In genomic region chr7:114290078-114290506, GRCm38 (mm10) we compare ENCODE assay signal across 18 mouse cellular contexts. TPM values are rescaled to one million over a fixed set of nuclear protein-coding genes. Genes with fewer than 3 reads are reported as not detected.
A peak's percentile ranks its signal among the peaks of the same experiment; 100 is the strongest.
DNase-seq lines count a peak whose midpoint lies in the region; ATAC-seq and TF ChIP-seq lines count a peak whose summit lies in the region.
"Had no signal": no experiment of that assay in that cellular context is flagged by ENCODE, and none has a peak within 500 bp of the region (broad histone marks: within the 10 kb centered on the region; RNA-seq: fewer than 3 reads in every experiment).

No protein-coding gene starts in this region.

- H3K27ac ChIP-seq in forebrain, postnatal 0 days (ENCODE audit: low read depth, low read length) = no peak overlapping the region
- H3K27ac ChIP-seq in forebrain, embryonic 12.5 days = no peak overlapping the region
- H3K27ac ChIP-seq in left cerebral cortex, adult 2 months = no peak overlapping the region
- no peak overlapping the region for H3K27ac ChIP-seq in neural tube, embryonic 15.5 days (replicated peaks)
- H3K27ac ChIP-seq: embryonic facial prominence, embryonic 13.5 days; heart, embryonic 10.5 days; liver, embryonic 14.5 days; midbrain, embryonic 13.5 days had no signal

- no peaks in the 10 kb centered on the region for H3K9me3 ChIP-seq in forebrain, postnatal 0 days (ENCODE audit: low read length)
- H3K9me3 ChIP-seq in forebrain, embryonic 12.5 days = no peaks in the 10 kb centered on the region
- no peaks in the 10 kb centered on the region for H3K9me3 ChIP-seq in neural tube, embryonic 15.5 days (replicated peaks)
- H3K9me3 ChIP-seq: embryonic facial prominence, embryonic 13.5 days; heart, embryonic 10.5 days; midbrain, embryonic 13.5 days had no signal

- no peak overlapping the region for H3K9ac ChIP-seq in forebrain, postnatal 0 days
- no peak overlapping the region for H3K9ac ChIP-seq in forebrain, embryonic 12.5 days
- no peak overlapping the region for H3K9ac ChIP-seq in neural tube, embryonic 15.5 days (replicated peaks)
- H3K9ac ChIP-seq: embryonic facial prominence, embryonic 13.5 days; liver, embryonic 14.5 days; midbrain, embryonic 13.5 days had no signal

- TF ChIP-seq CTCF in forebrain, postnatal 0 days (IDR thresholded peaks at IDR 0.05; ENCODE audit: low read depth) = no peak
- TF ChIP-seq CTCF in left cerebral cortex, adult 2 months (IDR thresholded peaks at IDR 0.05) = no peak
- TF ChIP-seq CTCF in brain, embryonic 14.5 days (IDR thresholded peaks at IDR 0.05; ENCODE audit: borderline replicate concordance, extremely low read depth, insufficient read depth, insufficient read length) = no peak

- ATAC-seq in forebrain, postnatal 0 days = peak; percentile 63
- no peak for ATAC-seq in forebrain, embryonic 12.5 days (ENCODE audit: low FRiP score)
- no peak for ATAC-seq in neural tube, embryonic 15.5 days (ENCODE audit: low FRiP score)
- ATAC-seq: midbrain, embryonic 13.5 days had no signal

- TF ChIP-seq POLR2A in brain, embryonic 14.5 days (IDR thresholded peaks at IDR 0.05; ENCODE audit: borderline replicate concordance, extremely low read depth, insufficient read depth, insufficient read length, poor library complexity, severe bottlenecking) = no peak

- peak; percentile 74 for DNase-seq in forebrain, postnatal 0 days
- DNase-seq in left cerebral cortex, postnatal 4 days = peak; percentile 85
- no peak for DNase-seq in left cerebral cortex, adult 2 months (ENCODE audit: extremely low spot score in 1 of 2, low spot score in 2 of 2)
- peak; percentile 74 for DNase-seq in brain, embryonic 14.5 days (ENCODE audit: low read depth)
- peak; percentile 91 to 94 for DNase-seq in cerebellum, postnatal 10 days
- DNase-seq in lung, postnatal 14 days = no peak
- DNase-seq: adrenal gland, postnatal 14 days; gastrocnemius, postnatal 14 days; kidney, adult 8-10 months; lung, postnatal 4 days; right cerebral cortex, postnatal 4 days; thymus, postnatal 25 days had no signal

- H3K4me2 ChIP-seq in forebrain, postnatal 0 days (ENCODE audit: low read depth) = no peak overlapping the region
- H3K4me2 ChIP-seq in forebrain, embryonic 12.5 days = no peak overlapping the region
- H3K4me2 ChIP-seq in neural tube, embryonic 15.5 days = no peak overlapping the region
- H3K4me2 ChIP-seq: embryonic facial prominence, embryonic 13.5 days; midbrain, embryonic 13.5 days had no signal

- no peaks in the 10 kb centered on the region for H3K36me3 ChIP-seq in forebrain, postnatal 0 days (ENCODE audit: insufficient read depth)
- no peaks in the 10 kb centered on the region for H3K36me3 ChIP-seq in forebrain, embryonic 12.5 days (replicated peaks)
- no peaks in the 10 kb centered on the region for H3K36me3 ChIP-seq in neural tube, embryonic 15.5 days
- H3K36me3 ChIP-seq: embryonic facial prominence, embryonic 13.5 days; heart, embryonic 10.5 days; midbrain, embryonic 13.5 days had no signal

- no peak overlapping the region for H3K4me3 ChIP-seq in forebrain, postnatal 0 days (ENCODE audit: low read depth, low read length)
- H3K4me3 ChIP-seq in forebrain, embryonic 12.5 days (replicated peaks) = no peak overlapping the region
- H3K4me3 ChIP-seq in left cerebral cortex, adult 2 months = no peak overlapping the region
- H3K4me3 ChIP-seq in neural tube, embryonic 15.5 days (replicated peaks) = no peak overlapping the region
- H3K4me3 ChIP-seq: embryonic facial prominence, embryonic 13.5 days; heart, embryonic 10.5 days; midbrain, embryonic 13.5 days had no signal

- intact Hi-C loops in left cerebral cortex, postnatal 4 days (cut with DNase I) = no loop called here
- intact Hi-C loops in left cerebral cortex, adult 2 months (cut with DNase I) = no loop called here

- H3K27me3 ChIP-seq in forebrain, postnatal 0 days (ENCODE audit: insufficient read depth, low read length) = no peaks in the 10 kb centered on the region
- peaks cover 9% of the 10 kb centered on the region for H3K27me3 ChIP-seq in forebrain, embryonic 12.5 days
- no peaks in the 10 kb centered on the region for H3K27me3 ChIP-seq in neural tube, embryonic 15.5 days (replicated peaks)

- H3K4me1 ChIP-seq in forebrain, postnatal 0 days (ENCODE audit: insufficient read depth) = no peaks in the 10 kb centered on the region
- peaks cover 11% of the 10 kb centered on the region for H3K4me1 ChIP-seq in forebrain, embryonic 12.5 days
- peaks cover 10% of the 10 kb centered on the region; the same call in 1 of the 2 replicates for H3K4me1 ChIP-seq in neural tube, embryonic 15.5 days

- WGBS in forebrain, postnatal 0 days = 43% methylated on average over 5 of the region's 5 CpGs
- WGBS in forebrain, embryonic 12.5 days = 68% methylated on average over 5 of the region's 5 CpGs
- WGBS in neural tube, embryonic 15.5 days = 75% methylated on average over 5 of the region's 5 CpGs

RNA-seq across cellular contexts. Expression of gene Psma1, which starts 14.2 kb away (rescaled TPM):
- 212 and 266 TPM in 2 replicates for total RNA-seq in forebrain, postnatal 0 days (2014; rRNA removed)
- 357 and 391 TPM in 2 replicates for polyA plus RNA-seq in forebrain, postnatal 0 days (2015; fragmentation: Nextera tagmentation; extraction: Ambion mirVana)
- 411 and 420 TPM in 2 replicates for polyA plus RNA-seq in forebrain, embryonic 12.5 days (2016; fragmentation: Nextera tagmentation; extraction: Ambion mirVana)
- 100 to 1,000 TPM; 161 to 164 TPM for total RNA-seq in left cerebral cortex, postnatal 4 days (2021)
- total RNA-seq in left cerebral cortex, adult 2 months (2021) = 100 to 1,000 TPM in 1 of 2 experiments, 10 to 100 TPM in 1; 98.8 to 103 TPM
- 199 and 258 TPM in 2 replicates for polyA plus RNA-seq in brain, embryonic 14.5 days (2012; rRNA removed)
- 345 and 353 TPM in 2 replicates for polyA plus RNA-seq in neural tube, embryonic 15.5 days (2015; fragmentation: Nextera tagmentation; extraction: Ambion mirVana)

RNA-seq across cellular contexts. Expression of gene Copb1, which starts 35.6 kb away (rescaled TPM):
- 68.2 and 70.2 TPM in 2 replicates for total RNA-seq in forebrain, postnatal 0 days (2014; rRNA removed)
- polyA plus RNA-seq in forebrain, postnatal 0 days (2015; fragmentation: Nextera tagmentation; extraction: Ambion mirVana) = 65.0 and 67.3 TPM in 2 replicates
- polyA plus RNA-seq in forebrain, embryonic 12.5 days (2016; fragmentation: Nextera tagmentation; extraction: Ambion mirVana) = 96.4 and 97.3 TPM in 2 replicates
- total RNA-seq in left cerebral cortex, postnatal 4 days (2021) = 10 to 100 TPM; 76.7 to 80.3 TPM
- total RNA-seq in left cerebral cortex, adult 2 months (2021) = 10 to 100 TPM; 52.5 to 60.5 TPM
- polyA plus RNA-seq in brain, embryonic 14.5 days (2012; rRNA removed) = 62.0 and 68.6 TPM in 2 replicates
- polyA plus RNA-seq in neural tube, embryonic 15.5 days (2015; fragmentation: Nextera tagmentation; extraction: Ambion mirVana) = 83.1 and 88.6 TPM in 2 replicates

Comparison
In these comparisons a context has a peak if more than half of its experiments do, and no peak if none do; other contexts are left out.
1. DNase-seq: peak in forebrain, postnatal 0 days (single experiment), left cerebral cortex, postnatal 4 days (single experiment), brain, embryonic 14.5 days (single experiment) and cerebellum, postnatal 10 days (2 of 2); none in left cerebral cortex, adult 2 months (0 of 2) and lung, postnatal 14 days (single experiment).